Mouse (Mus musculus): ENCODE measurements at regions not wholly inside any gene's neighbourhood (a gene's known extent, or its start where the extent isn't known, plus 50 kb on each side); places are given as distances from the start of the nearest gene placed in this dataset.

- Histone ChIP-seq H3K9me3 (replicated peaks; ENCODE audit: control insufficient read depth, low read length) (no peaks in the 10 kb centered on the region), H3K27me3 (ENCODE audit: control insufficient read depth, insufficient read depth, low read length) (no peaks in the 10 kb centered on the region), H3K27ac (ENCODE audit: low read length) (no peak overlapping the region), H3K4me3 (replicated peaks; ENCODE audit: low read length) (no peak overlapping the region), H3K36me3 (ENCODE audit: control insufficient read depth, insufficient read depth, low read length) (no peaks in the 10 kb centered on the region), H3K9ac (ENCODE audit: low read length) (no peak overlapping the region), H3K4me2 (ENCODE audit: low read depth, low read length) (no peak overlapping the region), H3K4me1 (ENCODE audit: control insufficient read depth, insufficient read depth, low read length) (no peaks in the 10 kb centered on the region)
- peak; percentile 47; the same call in 1 of the 2 replicates for ATAC-seq (ENCODE audit: insufficient read depth, low FRiP score)
- 47% methylated on average over 11 of the region's 11 CpGs for WGBS
These were observed 291.8 kb downstream of the Il20rb start for GRCm38 (mm10) chr9:100194604-100195444.

DNA sequence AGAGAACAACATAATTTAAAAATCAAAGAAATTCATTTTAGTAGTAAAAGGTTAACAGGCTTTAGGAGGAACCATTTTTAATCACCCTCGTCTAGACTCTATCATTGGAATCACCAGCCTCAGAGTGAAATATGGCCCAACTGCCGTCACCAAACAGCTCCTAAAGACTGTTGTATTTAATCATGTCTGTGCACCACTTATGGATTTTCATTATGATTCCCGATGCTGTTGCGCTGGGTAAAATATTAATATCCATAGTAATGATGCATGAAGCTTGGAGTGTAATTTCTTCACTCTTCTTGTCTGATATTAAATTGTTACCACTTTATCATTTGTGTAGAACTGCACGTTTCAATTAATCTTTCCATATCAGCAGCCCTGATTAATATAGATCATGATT is 292.4 kb downstream of the Il20rb start:
- no peaks in the 10 kb centered on the region for H3K4me1 ChIP-seq (ENCODE audit: control insufficient read depth, insufficient read depth, low read length)
- H3K4me3 ChIP-seq (replicated peaks; ENCODE audit: low read length) = no peak overlapping the region
- WGBS = 67% methylated on average over 5 of the region's 5 CpGs
- H3K36me3 ChIP-seq (ENCODE audit: control insufficient read depth, insufficient read depth, low read length) = no peaks in the 10 kb centered on the region
- H3K27me3 ChIP-seq (ENCODE audit: control insufficient read depth, insufficient read depth, low read length) = no peaks in the 10 kb centered on the region
- no peak overlapping the region for H3K9ac ChIP-seq (ENCODE audit: low read length)
- no peak overlapping the region for H3K27ac ChIP-seq (ENCODE audit: low read length)
- H3K4me2 ChIP-seq (ENCODE audit: low read depth, low read length) = no peak overlapping the region
- no peak for ATAC-seq (ENCODE audit: insufficient read depth, low FRiP score)
- no peaks in the 10 kb centered on the region for H3K9me3 ChIP-seq (replicated peaks; ENCODE audit: control insufficient read depth, low read length)

- WGBS = 45% methylated on average over 9 of the region's 9 CpGs
- no peak overlapping the region for H3K27ac ChIP-seq (ENCODE audit: low read length)
- no peak overlapping the region for H3K4me3 ChIP-seq (replicated peaks; ENCODE audit: low read length)
- no peaks in the 10 kb centered on the region for H3K4me1 ChIP-seq (ENCODE audit: control insufficient read depth, insufficient read depth, low read length)
- no peak overlapping the region for H3K4me2 ChIP-seq (ENCODE audit: low read depth, low read length)
- no peaks in the 10 kb centered on the region for H3K27me3 ChIP-seq (ENCODE audit: control insufficient read depth, insufficient read depth, low read length)
- ATAC-seq (ENCODE audit: insufficient read depth, low FRiP score) = no peak
- no peaks in the 10 kb centered on the region for H3K36me3 ChIP-seq (ENCODE audit: control insufficient read depth, insufficient read depth, low read length)
- H3K9ac ChIP-seq (ENCODE audit: low read length) = no peak overlapping the region
- peaks cover 3% of the 10 kb centered on the region; the same call in 1 of the 2 replicates for H3K9me3 ChIP-seq (replicated peaks; ENCODE audit: control insufficient read depth, low read length)
These were observed 302.5 kb downstream of the Il20rb start for GRCm38 (mm10) chr9:100184081-100184480.

DNA sequence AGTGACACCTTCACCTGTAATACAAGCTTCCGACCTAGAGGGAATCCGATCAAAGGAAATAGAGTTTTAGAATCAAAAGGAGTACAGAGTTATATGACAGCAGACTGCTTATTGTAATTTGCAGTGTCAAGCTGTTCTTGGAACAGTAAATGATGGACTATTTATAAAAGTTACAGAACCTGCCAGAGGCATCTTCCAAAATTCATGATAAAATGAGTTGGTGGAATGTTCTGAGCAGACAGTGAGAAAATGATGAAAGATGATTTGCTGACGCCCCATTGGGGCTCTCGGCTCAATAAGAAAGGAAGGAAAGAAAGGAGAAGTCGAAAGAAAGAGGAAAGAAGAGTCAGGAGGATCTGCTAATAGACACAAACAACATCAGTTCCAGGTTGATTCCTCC is 300.3 kb upstream of the Sox14 start:
- no peaks in the 10 kb centered on the region for H3K36me3 ChIP-seq (ENCODE audit: control insufficient read depth, insufficient read depth, low read length)
- WGBS = 82% methylated on average over 5 of the region's 5 CpGs

DNA sequence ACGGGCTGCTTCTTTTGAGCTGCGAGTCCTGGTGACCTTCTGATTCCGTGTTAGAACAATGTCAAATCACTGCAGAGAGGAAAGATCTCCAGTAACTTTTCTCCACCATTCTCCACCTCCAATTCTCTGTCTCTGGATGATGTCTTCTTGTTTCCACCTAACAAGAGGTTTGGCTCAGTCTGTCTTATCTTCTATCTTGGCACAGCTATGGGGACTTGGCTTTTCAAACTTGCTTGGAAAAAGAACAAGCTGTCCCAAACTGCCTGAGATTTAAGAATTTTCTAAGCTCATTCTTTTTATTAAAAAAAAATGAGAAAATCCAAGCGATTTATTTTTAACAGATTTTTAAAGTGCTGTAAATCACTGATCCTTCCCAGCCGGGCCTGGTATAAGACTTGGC is 290.3 kb upstream of the Sox14 start:
- ATAC-seq (ENCODE audit: insufficient read depth, low FRiP score) = no peak
- no peak overlapping the region for H3K4me2 ChIP-seq (ENCODE audit: low read depth, low read length)
- H3K9ac ChIP-seq (ENCODE audit: low read length) = no peak overlapping the region
- H3K4me1 ChIP-seq (ENCODE audit: control insufficient read depth, insufficient read depth, low read length) = no peaks in the 10 kb centered on the region
- H3K9me3 ChIP-seq (replicated peaks; ENCODE audit: control insufficient read depth, low read length) = no peaks in the 10 kb centered on the region
- no peak overlapping the region for H3K4me3 ChIP-seq (replicated peaks; ENCODE audit: low read length)
- H3K27me3 ChIP-seq (ENCODE audit: control insufficient read depth, insufficient read depth, low read length) = no peaks in the 10 kb centered on the region
- H3K36me3 ChIP-seq (ENCODE audit: control insufficient read depth, insufficient read depth, low read length) = no peaks in the 10 kb centered on the region
- H3K27ac ChIP-seq (ENCODE audit: low read length) = no peak overlapping the region
- 72% methylated on average over 5 of the region's 5 CpGs for WGBS

More for the DNA sequence above, 300.3 kb upstream of the Sox14 start:
- Histone ChIP-seq H3K27me3 (ENCODE audit: control insufficient read depth, insufficient read depth, low read length) (no peaks in the 10 kb centered on the region), H3K4me1 (ENCODE audit: control insufficient read depth, insufficient read depth, low read length) (no peaks in the 10 kb centered on the region), H3K4me2 (ENCODE audit: low read depth, low read length) (no peak overlapping the region), H3K9ac (ENCODE audit: low read length) (no peak overlapping the region), H3K4me3 (replicated peaks; ENCODE audit: low read length) (no peak overlapping the region), H3K27ac (ENCODE audit: low read length) (no peak overlapping the region), H3K9me3 (replicated peaks; ENCODE audit: control insufficient read depth, low read length) (no peaks in the 10 kb centered on the region)
- ATAC-seq (ENCODE audit: insufficient read depth, low FRiP score) = no peak

- no peak overlapping the region for H3K4me2 ChIP-seq (ENCODE audit: low read depth, low read length)
- no peaks in the 10 kb centered on the region for H3K36me3 ChIP-seq (ENCODE audit: control insufficient read depth, insufficient read depth, low read length)
- no peak overlapping the region for H3K27ac ChIP-seq (ENCODE audit: low read length)
- 66% methylated on average over 3 of the region's 3 CpGs for WGBS
- no peaks in the 10 kb centered on the region for H3K4me1 ChIP-seq (ENCODE audit: control insufficient read depth, insufficient read depth, low read length)
- H3K9ac ChIP-seq (ENCODE audit: low read length) = no peak overlapping the region
- H3K4me3 ChIP-seq (replicated peaks; ENCODE audit: low read length) = no peak overlapping the region
- no peaks in the 10 kb centered on the region for H3K27me3 ChIP-seq (ENCODE audit: control insufficient read depth, insufficient read depth, low read length)
- no peaks in the 10 kb centered on the region for H3K9me3 ChIP-seq (replicated peaks; ENCODE audit: control insufficient read depth, low read length)
- no peak for ATAC-seq (ENCODE audit: insufficient read depth, low FRiP score)
These were observed 286.0 kb upstream of the Sox14 start for GRCm38 (mm10) chr9:100161961-100162360.
